Mouse (Mus musculus): ENCODE results near the gene 1520401A03Rik. TPM values are rescaled to one million over a fixed set of nuclear protein-coding genes. Genes with fewer than 3 reads are reported as not detected.

Gene 1520401A03Rik
- total RNA-seq, 1 experiment from 2014 or later: 7.2 TPM

GRCm38 (mm10) chr17:23700079-23700478, 22.5 kb downstream of the 1520401A03Rik start:
- peak; percentile 93 for DNase-seq

- peak; percentile 64 for DNase-seq
These were observed 23.2 kb downstream of the 1520401A03Rik start for GRCm38 (mm10) chr17:23699131-23700077.

GRCm38 (mm10) chr17:23695801-23696200, 26.8 kb downstream of the 1520401A03Rik start:
- no peak for DNase-seq

- DNase-seq: no peak
These were observed 28.1 kb downstream of the 1520401A03Rik start for GRCm38 (mm10) chr17:23694491-23694890.

- DNase-seq: no peak
These were observed 38.5 kb downstream of the 1520401A03Rik start, which contains the start of gene Cldn9 for GRCm38 (mm10) chr17:23683856-23684672. Gene Cldn9 (minus strand): TSS chr17:23684026.

- no peak for DNase-seq
These were observed 39.4 kb downstream of the 1520401A03Rik start for GRCm38 (mm10) chr17:23683226-23683625.

- no peak for DNase-seq
These were observed 40.1 kb downstream of the 1520401A03Rik start for GRCm38 (mm10) chr17:23682530-23682929.

GRCm38 (mm10) chr17:23682092-23682491, 40.5 kb downstream of the 1520401A03Rik start:
- DNase-seq: no peak

GRCm38 (mm10) chr17:23681086-23681485, 41.5 kb downstream of the 1520401A03Rik start:
- peak; percentile 73 for DNase-seq

- no peak for DNase-seq
These were observed 42.2 kb downstream of the 1520401A03Rik start for GRCm38 (mm10) chr17:23680336-23680735.

- DNase-seq: no peak
These were observed 43.3 kb downstream of the 1520401A03Rik start, which contains the start of gene Cldn6 for GRCm38 (mm10) chr17:23679127-23679835. Gene Cldn6 (plus strand): TSS chr17:23679249.

GRCm38 (mm10) chr17:23677236-23677679, 45.3 kb downstream of the 1520401A03Rik start, which contains the start of gene Tnfrsf12a:
Gene Tnfrsf12a (minus strand): TSS chr17:23677468.
- DNase-seq: peak; percentile 88

- DNase-seq: peak; percentile 89
These were observed 46.0 kb downstream of the 1520401A03Rik start for GRCm38 (mm10) chr17:23676473-23677031.

GRCm38 (mm10) chr17:23675564-23676281, 46.9 kb downstream of the 1520401A03Rik start:
- peak; percentile 83 for DNase-seq

- DNase-seq: peak; percentile 83
These were observed 47.5 kb downstream of the 1520401A03Rik start for GRCm38 (mm10) chr17:23675127-23675526.

- DNase-seq: peak; percentile 15
These were observed 48.2 kb downstream of the 1520401A03Rik start for GRCm38 (mm10) chr17:23674271-23674952.

- peak; percentile 92 for DNase-seq
These were observed 49.0 kb downstream of the 1520401A03Rik start, which contains the start of the genes Hcfc1r1 and Thoc6 for GRCm38 (mm10) chr17:23673424-23674073. Gene Hcfc1r1 (plus strand): TSS chr17:23673596. Gene Thoc6 (minus strand): TSS chr17:23673882.

- DNase-seq: no peak
These were observed 49.8 kb downstream of the 1520401A03Rik start for GRCm38 (mm10) chr17:23672761-23673160.

GRCm38 (mm10) chr17:23671519-23671918, 51.1 kb downstream of the 1520401A03Rik start:
- DNase-seq: no peak
